Mouse (Mus musculus): ENCODE measurements at regions not wholly inside any gene's neighbourhood (a gene's known extent, or its start where the extent isn't known, plus 50 kb on each side); places are given as distances from the start of the nearest gene placed in this dataset.

DNA sequence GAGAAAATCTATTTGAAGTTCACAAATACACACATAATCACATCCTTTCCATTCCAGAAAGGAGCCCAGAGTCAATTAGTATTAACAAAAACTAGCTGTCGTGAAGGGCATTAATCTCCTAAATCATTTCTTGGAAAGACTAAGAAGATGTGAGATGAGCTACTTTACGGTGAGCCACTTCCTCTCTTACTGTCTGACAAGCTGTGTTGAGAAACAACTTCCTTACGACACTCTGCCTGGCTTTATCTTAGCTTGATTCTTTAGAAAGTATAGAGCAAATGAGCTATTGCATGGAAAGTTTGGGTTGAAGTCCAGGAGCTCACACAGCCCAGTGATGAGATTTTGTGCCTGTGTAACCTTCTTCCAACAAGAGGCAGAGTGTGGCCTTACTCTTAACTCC, 85.2 kb upstream of the Tmem150c start:
- no peak for DNase-seq

DNA sequence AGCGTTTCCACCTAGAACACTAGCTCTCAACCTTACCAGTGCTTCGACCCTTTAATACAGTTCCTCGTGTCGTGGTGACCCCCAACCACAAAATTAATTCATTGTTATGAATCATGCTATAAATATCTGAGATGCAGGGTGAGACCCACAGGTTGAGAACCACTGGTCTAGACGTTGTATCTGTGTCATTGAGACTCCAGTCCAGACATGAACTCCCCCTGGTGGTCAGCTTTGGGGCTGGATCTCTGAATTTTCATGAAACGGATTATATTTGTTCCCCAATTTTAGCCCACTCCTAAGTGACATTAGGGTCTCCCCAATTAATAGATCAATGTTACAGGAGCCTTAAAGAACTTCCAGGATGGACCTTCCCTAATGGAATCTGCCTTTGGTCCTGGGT, 81.3 kb upstream of the Tmem150c start:
- DNase-seq: peak; percentile 23 to 24

DNA sequence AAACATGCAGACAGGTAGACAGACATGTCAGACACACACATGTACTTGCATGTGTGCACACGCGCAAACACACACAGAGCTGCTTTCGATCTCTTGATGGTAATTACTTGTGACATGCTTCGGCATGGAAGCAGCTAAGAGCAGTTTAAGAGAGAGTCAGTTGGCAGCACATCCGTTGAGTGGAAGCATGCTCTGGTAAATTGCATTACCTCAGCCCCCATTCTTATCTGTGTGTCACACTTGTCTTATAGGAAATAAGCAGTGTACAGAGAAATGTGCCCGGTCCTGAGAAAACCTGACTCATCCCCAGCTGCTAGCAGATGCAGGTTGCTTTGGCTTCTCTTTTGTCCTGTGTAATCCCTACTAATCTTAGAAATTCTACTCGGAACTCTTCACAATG, 80.0 kb upstream of the Tmem150c start:
- no peak for DNase-seq

DNA sequence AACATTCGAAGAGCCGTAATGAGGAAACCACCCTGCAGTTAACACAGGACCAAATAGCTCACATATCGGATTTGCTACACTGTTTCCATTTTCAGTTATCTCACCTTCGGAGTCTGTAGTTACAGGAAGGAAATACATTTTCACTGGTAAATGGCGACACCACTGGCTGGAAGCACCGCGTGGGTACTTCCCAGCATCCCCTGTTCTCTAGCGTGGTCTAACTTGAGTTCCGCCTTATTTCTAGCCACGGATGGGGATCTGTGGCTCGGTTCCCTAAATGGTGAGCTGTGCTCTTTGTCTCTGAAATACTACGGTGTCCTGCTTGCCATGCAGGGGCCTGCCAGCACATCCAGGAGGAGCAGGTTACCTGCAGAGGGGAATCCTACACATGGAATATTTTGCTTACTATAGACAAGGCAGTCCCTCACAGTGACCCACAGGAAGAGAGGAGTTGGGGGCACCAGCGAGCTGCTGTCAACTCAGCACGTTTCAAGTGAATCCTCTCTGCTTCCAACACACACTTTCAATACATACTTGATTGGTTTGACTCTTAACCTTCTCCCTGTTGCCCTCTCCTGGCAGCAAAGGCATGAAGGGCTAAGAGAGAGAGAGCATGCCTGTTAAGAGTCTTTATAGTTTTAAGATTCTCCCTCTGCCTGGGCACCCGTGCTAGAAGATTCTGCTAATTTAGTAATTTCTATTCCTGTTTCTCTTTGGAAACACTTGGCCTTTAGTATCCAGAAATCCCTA, 78.9 kb upstream of the Tmem150c start:
- no peak for DNase-seq

DNA sequence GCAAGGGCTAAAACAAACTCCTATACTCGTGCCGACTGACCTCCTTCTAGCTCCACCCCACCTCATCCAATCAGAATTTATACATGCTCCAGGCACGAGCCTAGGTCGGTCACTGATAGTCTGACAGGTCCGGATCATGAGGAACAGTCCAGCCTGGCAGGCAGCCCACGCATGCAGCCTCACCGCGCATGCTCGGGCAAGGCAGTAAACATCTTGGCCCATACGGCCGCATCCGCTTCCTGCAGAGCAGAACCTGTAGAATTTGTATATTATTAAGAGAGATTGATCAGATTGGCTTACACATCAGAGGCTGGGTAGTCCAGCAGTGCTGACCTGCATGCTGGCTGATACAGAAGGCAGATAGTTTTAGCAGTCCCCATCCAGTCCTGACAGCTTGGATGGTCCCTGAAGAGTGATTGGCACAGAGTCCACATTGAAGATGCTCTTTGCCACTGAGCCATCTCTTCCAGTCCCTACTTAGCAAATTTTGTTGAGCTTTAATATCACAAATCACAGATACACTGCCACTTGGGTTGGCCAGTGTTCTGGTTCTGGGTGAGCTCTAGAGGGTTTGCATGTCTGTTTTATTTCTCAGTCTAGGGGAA, 78.2 kb upstream of the Tmem150c start:
- no peak for DNase-seq

DNA sequence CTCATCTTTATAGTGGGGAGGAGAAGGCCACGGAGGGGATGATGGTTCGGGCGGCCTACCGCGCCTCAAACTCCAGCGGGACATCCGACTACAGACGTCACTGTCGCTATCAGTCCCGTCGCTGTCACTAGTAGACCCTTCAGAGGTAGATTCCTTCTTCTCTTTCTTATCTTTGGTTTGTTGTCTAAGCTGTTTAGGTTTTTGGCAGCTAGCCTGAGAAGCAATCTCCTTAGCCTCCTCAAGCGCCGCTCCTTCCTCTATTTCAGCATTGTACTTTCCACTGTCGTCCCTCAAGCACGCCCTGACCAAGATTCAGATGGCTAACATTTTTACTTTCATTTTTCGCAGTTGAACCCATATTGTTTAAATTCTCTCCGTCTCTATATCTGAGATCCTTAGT, 76.7 kb upstream of the Tmem150c start:
- DNase-seq: no peak

DNA sequence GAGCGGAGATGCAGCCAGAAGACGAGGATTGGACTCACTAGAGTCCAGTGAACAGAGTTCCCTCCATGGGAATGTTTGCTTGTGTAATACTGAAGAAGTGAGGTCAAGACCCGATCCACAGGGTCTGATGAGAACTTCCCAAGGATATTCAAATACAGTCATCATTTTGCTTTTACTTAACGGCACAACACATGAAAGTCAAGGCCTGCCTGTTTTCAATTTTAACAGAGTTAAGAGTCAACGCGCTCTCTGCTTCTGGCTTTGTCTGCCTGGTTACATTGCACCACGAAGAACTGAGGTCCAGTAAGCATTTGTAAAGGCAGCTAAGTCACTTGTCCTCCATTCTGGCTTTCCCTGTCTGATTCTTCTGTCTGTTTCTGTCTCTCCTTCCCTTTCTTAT, 72.5 kb upstream of the Tmem150c start:
- DNase-seq: no peak

DNA sequence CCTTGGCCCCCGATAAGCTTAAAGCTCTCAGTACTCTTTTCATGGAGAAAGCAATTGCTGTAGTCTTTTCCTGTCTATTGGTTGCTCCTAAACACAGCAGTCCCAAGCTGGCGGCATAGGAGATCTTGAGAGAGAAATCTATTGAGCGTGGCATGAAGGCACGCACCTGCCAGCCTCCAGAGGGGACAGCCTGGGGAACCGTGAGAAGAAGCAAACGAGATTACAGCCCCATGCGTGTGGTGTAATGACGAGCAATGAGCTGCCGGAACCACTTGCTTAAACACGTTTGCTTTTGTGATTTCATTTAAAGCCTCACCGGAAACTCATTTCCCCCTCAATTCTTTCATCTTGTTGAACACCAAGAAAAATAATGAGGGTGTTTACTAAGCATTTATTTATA, 72.0 kb upstream of the Tmem150c start:
- no peak for DNase-seq

DNA sequence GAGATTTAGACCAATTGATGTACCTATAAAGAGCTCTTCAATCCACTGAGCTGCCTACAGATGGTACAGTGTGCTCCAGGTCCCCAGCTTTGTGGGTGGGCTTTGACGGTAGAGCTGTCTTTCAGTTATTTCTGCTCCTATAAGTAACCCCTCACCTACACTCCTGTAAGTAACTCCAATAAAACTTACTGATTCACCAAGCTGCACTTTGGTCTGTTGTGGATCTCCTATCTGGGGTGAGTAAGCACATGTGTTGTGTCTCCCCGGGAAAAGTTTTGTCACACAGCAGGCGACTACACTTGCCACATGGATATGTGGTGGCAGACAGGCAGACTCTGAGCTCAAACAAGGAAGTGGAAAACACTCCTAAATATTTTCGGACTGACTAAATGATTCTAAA, 70.4 kb upstream of the Tmem150c start:
- DNase-seq: no peak

DNA sequence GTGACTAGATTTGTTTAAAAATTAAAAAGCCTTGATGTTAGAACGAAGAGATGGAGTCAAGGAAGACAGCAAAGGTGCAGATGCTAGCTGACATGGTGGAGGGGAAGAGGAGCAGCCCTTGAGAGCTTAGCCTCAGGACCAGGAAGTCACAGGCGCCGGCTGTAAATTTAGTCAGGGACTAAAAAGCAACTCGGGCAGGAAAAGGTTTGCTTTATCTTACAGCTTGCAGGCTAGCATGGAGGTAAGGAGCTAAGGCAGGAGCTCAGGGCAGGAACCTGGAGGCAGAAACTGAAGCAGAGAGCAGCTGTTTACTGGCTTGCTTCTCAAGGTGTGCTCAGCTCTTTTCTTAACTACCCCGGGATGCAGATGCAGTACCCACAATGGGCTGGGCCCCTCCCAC, 68.3 kb upstream of the Tmem150c start:
- DNase-seq: no peak

DNA sequence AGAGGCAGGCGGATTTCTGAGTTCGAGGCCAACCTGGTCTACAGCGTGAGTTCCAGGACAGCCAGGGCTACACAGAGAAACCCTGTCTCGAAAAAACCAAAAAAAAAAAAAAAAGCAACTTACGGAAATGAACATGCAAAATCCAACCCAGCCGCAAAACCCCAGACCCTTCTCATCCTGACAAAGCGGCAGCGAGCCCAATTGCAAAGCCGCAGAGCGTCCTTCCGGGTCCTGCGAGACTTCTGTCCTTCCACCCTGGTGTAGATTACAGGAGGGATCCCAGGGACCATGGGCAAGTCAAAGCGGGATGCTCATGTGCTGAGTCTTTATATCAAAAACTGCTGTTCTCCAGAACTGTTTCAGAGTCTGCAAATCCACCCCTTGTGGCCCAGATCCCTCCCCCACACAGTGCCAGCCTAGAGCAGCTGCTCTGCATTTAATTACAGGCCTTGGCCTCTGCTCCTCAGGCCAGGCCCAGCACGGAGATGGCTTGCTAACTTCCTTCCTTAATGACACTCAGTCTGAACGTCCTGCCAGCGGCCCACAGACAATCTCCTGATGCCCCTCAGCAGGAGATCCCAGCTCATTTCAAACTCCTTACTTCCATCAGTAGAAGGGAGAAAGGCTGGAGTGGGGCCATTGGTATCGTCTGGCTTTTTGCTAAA, 67.1 kb upstream of the Tmem150c start:
- DNase-seq: no peak

DNA sequence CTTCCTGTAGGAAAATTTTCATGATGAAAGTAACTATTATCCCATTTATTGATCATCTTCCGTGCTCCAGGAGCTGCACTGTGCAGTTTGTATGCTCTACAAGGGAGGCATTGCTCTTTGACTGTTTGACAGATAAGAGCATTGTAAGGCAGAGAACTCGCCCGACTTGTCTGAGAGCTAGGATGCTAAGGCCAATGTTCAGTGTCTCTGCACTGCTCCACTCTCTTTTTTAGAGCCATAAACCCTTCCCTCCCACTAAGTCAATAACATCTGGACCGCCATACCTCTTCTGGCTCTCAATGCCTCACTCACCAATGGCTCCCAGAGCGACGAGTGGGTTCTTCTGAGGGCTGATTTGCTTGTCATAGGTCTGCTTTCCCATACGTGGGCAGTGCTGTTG, 65.9 kb upstream of the Tmem150c start:
- DNase-seq: no peak

DNA sequence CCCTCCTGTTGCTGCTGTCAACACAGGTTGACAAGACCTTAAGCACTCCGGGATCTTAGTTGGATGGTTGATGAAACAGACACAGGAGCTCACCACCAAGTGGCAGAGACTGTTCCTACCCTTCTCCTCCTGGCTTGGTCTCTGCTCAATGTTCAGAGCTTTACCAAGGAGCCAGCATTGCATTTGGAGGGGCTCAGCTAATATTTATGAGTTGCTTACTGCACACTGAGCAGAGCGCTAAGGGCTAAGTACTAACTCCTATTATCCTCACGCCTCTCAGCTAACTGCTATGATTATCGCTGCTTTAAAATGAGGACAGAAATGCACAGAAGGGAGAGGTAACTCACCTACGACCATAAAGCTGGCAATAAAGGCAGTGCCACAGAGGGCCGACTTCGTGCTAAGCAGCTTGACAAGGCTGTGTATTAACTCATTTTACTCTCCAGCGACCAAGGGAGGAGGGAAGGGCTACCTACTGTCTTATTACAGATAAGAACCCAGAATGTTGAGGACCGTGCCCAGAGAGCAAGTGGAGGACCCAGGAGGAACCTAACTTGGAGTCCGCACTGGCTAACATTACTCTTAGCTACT, 65.3 kb upstream of the Tmem150c start:
- DNase-seq: no peak

DNA sequence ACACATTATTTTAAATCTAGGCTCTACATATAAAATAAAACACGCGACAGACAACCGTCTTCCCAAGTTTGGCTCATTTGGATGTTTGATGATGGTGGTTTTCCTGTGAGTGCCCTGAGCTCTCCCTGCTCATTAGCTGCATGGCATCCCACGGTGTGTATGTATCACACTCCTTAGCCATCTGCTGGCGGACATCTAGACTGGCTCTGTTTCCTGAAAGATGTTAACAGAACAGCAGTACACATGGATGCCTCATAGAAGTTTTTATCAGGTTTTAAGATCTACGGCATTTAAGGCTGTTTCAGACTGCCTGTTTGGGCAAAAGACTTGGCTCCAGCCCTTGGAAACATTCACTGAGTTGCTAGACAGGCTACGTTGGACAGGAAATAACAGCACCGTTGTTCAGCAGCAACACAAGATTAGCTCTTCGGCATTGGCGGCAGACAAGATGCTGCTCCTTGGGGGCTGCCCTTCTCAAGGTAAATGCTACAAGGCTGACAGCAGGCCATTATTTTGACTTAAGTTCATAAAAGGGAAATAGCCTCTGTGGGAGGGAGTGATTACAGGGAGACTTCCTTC, 61.5 kb upstream of the Tmem150c start:
- DNase-seq: no peak

DNA sequence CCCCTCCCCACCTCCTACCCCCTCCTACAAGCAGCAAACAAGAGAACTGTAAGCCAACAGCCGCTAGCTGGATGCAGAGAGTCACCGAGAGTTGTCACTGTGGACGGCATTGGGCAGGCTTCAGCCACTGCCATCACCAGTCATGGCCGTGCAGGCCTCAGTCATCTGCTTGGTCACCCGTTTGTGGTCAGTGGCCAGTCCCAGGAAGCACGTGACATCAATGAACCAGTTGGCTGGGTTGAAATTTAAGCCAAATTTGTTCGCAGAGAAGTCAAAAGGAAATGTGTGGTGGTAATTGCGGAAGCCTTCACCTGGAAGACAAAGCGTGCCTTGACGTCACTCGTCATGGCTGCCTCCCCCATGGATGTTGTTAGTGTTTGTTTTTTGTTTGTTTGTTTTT, 60.7 kb upstream of the Tmem150c start:
- DNase-seq: no peak

DNA sequence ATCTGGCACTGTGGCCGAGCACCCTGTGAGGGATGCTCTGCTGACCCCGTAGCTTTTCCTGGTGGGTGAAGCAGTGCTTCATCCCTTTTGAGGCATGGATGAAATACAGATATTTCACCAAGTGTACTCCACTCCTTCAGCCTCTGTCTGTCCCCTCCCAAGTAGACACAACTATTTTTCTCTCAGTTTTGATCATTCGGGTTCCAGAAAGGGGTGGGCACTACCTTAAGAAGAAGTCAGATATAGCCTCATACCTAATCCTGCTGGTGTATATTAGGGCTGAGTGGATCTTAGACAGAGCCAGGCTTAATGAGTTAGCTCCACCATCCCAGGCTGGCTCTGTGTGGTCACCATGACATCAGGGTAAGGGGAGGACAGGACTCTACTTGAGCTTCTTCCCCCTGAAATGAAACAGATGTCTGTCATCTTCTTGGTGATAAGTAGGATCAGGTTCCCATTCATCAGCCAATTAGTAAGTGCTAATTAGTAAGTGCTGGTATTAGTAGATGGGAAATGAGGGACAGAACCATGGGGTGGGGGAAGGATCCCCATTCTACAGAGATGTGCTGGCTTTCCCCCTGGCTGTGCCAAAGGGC, 58.7 kb upstream of the Tmem150c start:
- no peak for DNase-seq

DNA sequence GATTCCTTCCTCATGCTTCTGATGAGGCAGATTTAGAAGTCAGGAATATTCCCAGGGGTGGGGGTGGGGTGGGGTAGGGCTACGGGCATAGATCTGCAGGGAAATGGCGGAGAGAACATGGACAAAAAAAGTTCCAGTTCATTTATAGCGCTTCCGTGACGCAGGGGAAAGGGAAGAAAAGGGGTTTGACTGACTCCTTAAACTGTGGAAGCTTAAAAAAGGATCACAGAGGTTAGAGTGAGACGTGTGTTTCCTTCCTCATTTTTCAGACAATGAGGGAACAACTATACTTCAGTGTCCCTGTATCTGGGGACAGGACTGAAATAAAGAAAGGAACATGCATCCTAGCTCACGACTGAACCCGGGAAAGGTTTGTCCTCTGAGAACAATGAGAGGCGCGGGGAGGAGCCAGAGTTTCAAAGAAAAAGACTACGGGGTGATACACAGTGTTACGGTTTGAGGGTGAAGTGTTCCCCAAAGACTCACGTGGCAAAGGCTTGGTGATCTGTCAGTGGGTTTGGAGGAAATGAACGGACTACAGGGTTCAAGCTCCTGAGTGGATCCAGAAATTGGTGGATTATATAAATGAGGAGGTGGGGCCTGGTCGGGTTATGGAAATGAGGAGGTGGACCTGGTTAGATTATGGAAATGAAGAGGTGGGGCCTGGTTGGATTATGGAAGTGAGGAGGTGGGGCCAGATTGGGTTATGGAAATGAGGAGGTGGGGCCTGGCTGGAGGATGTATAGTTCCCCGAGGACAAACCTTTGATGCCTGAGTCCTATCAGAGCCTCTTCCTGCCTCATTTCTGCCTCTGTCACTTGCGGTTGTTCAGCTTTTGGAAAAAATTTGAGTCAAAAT, 57.8 kb upstream of the Tmem150c start:
- peak in 1 of 2 experiments; percentile 12 for DNase-seq

DNA sequence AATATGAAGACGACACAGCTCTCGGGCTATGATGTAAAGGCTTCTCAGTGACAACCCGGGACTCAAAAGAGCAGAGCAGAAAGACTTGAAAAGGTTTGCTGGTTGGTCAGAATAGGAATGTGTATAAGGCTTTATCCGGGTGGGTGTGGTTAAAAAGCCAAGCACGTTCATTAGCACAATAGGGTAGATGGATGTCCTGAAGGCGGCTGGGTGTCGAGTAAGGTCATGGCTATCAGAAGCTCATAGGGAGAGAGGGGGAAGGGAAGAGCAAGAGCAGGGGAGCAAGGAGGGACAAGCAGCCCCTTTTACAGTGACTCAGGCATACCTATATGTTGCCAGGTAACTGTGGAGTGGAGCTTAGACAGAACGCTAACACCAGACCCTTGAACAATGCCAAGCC, 54.3 kb upstream of the Tmem150c start:
- DNase-seq: no peak

DNA sequence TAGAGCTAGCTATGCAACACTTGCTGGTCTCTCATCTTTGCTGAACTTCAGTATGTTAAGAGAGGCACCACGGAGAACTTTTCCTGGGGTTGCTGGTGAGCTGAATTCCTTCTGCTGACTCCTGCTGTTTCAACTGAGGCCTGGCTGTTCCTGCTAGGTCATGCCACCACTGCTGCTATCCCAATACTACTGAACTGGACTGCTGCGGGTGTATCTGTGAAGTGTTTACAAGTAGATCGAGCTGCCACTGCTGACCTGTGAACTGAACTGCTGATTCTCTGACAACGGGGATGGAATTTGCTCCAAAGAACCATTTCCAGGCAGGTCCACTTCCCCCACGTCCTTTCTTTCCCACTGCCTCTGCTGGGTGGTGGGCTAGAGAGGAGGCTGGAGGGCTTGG, 51.1 kb upstream of the Tmem150c start:
- no peak for DNase-seq

Data from thymus, postnatal 36 days (tissue).